Mouse (Mus musculus) CD4-positive helper T cell, adult 2 months (primary cell): ENCODE data around the gene Cdk6.
A peak's percentile ranks its signal among the peaks of the same experiment; 100 is the strongest.
"Not testable (repeated sequence)": the region's sequence is repeated elsewhere in the genome, so short reads cannot be mapped to it uniquely, and the experiment has no call there.

ENCODE experiments used
- DNase-seq: peaks from one replicate; pipeline ENCODE4 v3.0.0-alpha.2; 2012; ENCODE audit warnings: low read depth, missing footprints, low spot score

Gene Cdk6

DNA sequence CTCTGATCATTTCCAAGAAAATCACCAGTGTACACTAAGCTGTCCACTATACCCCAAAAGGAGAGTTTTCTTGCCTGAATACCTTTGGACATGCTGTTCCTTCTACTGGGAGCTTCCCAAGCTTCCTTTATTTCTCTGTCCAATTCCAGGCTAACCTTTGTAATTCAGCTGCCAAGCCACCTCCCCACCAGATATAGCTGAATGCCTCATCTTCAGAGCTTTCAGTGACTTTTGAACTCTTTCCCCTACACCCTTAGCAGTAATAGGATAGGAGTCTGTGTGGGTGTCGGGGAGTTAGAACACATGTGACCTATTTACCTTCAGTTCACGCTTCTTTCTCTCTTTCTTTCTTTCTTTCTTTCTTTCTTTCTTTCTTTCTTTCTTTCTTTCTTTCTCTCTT is 34.9 kb downstream of the Cdk6 start:
- DNase-seq, result no peak

DNA sequence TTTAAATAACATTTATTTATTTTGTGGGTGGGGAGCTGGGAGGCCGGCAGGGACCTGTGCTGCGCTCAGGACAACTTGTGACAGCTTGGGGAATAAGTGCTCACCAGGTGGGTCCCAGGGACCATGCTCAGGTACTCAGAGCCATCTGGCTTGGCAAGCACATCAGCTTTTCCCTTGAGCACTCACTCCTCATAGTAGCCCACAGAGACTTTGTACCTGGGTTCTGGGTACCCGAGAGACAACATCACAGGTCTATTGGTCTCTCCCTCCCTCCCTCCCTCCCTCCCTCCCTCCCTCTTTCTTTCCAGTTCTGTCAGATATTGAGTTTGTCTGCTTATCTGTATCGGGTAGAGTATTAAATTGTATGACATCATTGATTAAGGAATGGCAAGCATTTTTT is 38.0 kb downstream of the Cdk6 start:
- DNase-seq, result no peak

- no peak for DNase-seq
Measured at GRCm38 (mm10) chr5:3380692-3381233, 39.5 kb downstream of the Cdk6 start.

DNA sequence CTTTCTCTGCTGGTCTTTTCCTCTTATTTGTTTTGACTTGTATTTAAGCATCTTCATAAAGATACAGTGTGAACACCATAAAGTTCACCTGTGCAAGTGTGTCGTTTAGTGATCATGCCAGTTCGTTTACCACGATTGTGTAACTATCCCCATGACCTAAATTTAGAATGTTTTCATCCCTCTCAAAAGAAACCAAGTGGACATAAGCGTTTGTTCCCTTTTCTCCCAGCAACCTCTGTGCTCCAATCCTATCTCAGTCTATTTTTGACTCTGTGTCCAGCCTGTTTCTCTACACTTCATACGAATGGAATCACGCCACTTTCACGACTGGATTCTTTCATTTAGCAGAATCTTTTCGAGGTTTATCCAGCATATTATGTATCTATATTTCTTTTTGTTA is 40.5 kb downstream of the Cdk6 start:
- DNase-seq, result no peak

DNA sequence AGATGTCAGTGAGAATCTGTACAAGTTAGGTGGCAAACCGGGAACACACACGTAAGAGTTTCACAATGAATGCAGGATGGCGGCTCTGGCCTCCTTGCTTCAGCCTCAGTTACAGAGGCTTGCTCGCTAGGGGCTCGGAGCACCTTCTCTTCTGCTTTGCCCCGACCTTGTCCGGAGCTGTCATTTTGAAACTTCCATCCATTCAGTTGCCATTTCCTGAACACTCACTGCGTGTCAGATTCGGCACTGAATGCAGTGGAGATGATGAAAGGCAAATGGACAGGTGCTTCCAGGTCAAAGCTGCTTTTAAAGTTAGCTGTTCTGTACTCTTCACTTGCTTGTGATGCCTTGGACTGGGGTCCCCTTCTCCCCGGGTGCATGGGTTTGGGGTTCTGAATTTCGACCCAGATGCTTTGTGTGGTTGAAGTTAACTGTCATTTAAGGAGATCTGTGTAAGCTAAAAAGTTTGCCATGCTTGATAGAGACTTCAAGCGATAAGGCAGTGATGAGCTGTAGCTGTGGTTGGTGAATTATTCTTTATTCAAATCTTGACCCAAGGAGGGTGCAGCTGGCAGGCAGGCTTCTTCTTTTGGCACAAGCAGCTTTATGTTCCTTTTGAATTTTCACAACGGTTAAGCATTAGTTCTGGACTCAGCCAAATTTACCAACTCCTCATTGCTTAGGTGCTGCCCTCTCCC is 41.2 kb downstream of the Cdk6 start:
- peak; percentile 38 for DNase-seq

DNA sequence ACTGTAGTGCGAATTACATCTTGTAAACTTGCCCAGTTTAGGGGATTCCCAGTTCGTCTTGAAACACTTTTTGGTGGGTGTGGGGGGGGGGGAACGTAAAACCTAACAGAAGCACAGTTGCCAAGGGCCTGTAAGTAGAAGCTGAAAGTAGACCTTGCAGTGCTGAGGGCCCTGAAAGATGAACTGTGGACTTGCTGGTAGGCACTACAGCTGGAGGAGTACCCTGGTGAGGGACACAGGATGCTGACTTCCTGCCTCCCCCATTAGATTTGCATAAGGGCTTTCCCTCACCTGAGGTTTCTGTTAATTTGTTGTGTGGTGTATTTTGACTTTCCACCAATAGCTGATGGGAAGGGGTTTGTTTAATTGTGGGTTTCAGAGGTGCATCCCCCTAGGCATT is 42.3 kb downstream of the Cdk6 start:
- DNase-seq, result peak; percentile 76

DNA sequence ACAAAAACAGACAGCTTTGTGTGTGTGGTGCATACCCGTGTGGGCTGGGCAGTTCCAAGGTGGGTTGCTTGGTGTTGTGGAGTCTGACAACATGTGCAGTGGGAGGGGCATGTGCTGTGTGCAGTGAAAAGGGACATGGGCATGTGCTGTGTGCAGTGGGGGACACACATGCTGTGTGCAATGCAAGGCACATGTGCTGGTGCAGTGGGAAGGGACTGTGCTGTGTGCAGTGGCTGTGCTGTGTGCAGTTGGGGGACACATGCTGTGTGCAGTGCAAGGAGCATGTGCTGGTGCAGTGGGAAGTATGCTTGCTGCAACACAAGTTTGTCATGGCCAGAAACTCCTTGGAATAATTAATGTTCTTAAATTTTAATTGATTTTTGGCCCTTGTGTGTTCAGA is 43.8 kb downstream of the Cdk6 start:
- DNase-seq, result no peak

DNA sequence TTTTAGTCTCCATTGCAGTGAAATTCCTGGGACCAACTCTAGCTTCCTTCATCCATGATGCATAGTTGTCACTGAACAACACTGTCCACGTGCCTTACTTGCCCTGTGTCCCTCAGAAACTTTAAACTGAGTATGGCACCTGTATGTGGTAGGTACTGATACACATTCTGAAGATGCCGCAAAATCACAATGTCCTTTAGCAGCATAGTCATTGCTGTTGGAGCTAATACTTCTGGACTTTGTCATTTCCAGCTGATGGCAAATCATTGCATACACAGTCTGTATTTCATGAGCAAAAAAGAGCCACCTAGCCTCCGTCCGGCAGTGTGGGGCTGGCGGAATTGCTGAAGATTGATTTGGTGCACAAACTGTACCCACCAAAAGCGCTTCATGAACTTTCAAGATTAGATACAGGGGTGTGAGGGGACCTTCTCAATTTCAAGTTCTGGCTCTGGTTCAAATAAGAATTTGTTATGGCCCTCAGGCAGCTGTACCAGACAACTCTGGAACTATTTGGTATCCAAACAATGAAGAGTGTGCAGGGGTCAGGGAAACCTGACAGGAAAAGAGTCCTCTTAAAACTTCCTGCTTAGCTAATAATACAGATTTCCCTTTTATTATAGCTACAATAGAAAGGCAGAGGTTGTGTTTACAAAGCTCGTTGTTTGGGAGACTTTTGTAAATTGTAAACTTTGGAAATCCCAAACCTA is 44.9 kb downstream of the Cdk6 start:
- no peak for DNase-seq

DNA sequence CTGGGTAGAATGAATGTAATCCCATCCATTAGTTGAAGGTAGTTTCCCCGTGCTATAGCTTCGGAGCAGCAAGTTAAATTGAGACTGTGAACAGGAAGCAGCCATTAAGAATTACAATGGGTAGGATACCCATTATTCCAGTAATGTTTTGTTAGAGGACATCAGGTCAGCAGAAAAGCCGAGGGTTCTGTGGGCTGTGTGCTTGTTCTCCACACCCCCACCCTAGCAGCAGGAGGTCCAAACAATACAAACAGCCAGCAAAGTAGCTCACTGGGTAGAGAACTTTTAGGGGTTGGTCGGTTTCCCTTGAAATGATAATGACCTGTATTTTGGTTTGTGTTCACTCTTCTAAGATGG is 45.4 kb downstream of the Cdk6 start:
- DNase-seq, result no peak

- DNase-seq, result no peak
Measured at GRCm38 (mm10) chr5:3387138-3387537, 45.9 kb downstream of the Cdk6 start.

DNA sequence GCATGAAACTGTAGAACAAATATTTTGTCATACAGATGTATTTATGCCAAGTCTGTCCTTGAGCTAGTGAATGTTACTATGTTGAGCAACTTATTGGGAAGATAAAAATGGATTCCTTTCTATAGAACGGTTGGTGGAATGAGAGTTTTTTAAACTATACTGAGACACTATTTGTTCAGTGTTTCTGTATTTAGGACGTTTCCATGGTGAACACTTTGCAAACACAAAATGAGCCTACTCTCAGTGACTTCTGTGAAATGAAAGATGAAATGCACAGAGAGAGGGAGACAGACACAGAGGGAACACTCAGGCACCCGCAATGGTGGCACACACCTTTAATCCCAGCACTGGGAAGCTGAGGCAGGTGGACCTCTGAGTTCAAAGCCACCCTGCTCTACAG is 51.6 kb downstream of the Cdk6 start:
- no peak for DNase-seq

- no peak for DNase-seq
Measured at GRCm38 (mm10) chr5:3394145-3394544, 52.9 kb downstream of the Cdk6 start.

- DNase-seq, result no peak
Measured at GRCm38 (mm10) chr5:3395020-3395419, 53.7 kb downstream of the Cdk6 start.

GRCm38 (mm10) chr5:3396214-3396613 is 54.9 kb downstream of the Cdk6 start:
- DNase-seq, result no peak

DNA sequence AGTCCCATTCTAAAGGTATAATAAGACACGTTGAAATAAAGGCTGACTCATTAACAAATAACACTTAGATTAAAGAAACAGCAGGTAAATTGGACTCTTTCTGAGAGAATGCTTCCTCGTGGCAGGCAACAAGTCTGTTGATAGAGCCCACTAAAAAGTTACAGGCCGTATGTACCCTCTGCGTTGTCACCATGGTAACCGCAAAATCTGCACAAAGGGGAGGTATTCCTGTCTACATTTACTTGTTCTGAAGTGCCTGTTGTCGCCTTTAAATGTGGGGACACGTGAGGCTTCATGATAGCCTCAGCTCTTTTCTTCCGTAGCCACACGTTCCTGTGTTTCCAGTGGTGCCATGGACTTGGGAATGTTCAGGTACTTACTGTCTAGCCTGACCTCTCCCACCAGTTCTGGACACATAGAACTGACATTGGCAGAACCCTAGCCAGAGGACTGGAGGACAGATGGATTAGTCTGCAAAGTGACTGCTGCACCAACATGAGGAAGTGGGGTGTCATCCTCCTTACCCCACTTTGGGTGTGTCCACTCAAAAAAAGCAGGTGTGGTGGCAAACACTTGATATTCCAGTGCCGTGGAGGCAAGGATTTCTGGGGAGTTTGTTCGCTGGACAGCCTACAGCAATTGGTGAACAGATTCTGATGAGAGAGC is 55.8 kb downstream of the Cdk6 start:
- no peak for DNase-seq

DNA sequence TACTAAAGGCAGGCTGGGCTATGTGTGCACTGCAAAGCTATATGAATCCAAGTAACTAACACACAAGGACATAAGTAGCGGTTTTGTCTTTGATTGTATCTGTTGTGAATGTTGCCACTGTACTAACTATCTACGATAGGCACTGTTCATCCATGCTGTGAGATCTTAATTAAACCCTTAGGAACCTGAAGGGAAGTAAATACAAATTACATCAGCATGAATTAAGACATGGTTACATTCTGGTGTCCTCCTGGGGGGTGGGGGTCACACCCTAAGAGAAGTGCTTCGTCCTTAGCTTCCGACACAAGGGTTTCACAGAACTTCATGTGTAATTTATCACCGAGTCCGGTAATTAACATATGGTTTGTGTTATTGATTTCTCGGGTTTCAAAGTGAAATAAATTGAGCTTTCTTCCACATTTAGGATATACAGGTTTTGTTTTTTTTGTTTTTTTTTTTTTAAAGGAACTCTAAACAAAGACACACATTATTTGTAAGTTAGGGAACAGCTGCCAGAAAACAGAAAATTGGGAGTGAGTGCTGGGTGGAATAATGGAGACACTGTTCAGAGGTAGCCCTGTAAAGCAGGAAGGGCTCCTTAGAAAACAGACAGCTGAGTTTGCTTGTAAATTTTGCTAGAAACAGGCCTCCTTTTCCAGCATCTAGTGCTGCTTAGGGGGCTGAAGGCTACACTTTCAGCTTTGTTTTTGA is 58.7 kb downstream of the Cdk6 start:
- no peak for DNase-seq

GRCm38 (mm10) chr5:3405102-3405501 is 63.8 kb downstream of the Cdk6 start:
- no peak for DNase-seq

DNA sequence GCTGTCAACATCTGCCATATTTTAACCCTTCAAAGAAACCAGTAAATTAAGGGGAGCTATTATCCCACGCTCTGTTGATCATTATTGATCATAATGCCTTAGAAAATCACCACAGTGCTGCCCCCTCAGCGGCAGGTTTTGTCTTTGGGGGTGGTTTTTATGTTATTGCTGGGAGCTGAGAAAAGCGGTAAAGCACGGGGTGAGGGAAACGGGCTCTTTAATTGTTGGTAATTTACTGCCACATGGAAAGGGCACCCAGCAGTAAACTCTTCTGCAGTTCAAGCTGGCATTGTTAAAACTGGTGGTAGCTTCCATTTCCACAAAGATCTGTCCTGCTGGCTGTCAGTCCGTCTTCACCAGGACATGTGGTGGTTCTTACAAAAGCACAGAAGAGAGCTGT is 64.2 kb downstream of the Cdk6 start:
- DNase-seq, result no peak

GRCm38 (mm10) chr5:3407926-3408325 is 66.6 kb downstream of the Cdk6 start:
- DNase-seq, result no peak

DNA sequence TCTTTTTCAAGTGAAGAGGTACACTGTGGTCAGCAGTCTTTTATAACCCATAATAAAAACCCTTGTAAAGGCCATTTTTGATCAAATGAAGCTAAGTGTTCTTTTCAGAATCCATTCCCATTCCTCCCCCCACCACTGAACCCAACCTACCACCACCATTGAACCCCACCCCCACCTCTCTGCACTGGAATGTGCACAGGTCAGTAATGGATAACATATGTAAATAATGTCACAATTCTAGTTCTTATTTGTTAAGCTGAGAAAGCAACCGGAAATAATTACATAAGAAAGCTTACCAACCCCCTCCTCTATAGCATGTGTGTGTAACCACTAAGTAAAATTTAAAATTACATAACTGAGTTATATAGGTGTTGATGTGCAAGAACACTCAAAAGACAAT is 76.9 kb downstream of the Cdk6 start:
- not testable (repeated sequence) for DNase-seq

DNA sequence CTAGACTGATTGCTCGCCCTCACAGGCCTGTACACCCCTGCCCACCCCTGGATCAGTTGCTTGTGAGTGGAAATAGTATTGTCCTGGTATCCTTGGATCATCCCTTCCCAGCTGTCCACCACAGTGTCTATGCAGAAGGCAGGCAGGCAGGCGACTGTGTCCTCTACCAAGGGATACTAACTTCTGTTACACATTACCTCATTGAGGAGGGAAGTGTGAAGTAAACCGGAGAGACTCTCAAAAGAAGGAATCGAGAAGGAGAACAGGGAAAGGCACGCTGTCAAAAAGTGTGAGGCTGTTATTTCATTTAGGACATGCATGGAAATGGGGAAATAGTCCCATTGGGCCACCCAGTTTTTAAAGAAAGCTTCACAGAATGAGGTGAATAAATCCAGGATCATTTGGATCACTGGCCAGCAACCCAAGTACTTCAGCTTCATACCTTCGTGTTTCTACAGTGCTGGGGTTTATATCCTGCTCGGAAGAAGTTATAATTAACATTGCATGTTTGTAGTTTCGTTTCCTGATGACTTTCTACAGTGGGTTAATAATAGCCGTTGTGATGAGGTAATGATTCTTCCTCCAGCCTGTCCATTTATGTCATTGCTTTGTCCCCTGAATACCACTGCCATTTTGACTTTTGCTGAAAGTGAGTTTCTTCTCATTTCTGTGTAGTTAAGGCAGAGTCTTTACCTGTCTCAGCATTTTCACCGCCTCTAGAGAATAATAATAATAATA is 79.0 kb downstream of the Cdk6 start:
- no peak for DNase-seq
